Mouse (Mus musculus) E14TG2a.4 (cell line): ENCODE measurements at regions not wholly inside any gene's neighbourhood (a gene's known extent, or its start where the extent isn't known, plus 50 kb on each side); places are given as distances from the start of the nearest gene placed in this dataset.

Experiments
- H3K27me3 ChIP-seq: 2 replicates; pipeline ENCODE4 v1.6.1; 2014; ENCODE audit warnings: low read length, control low read depth; ENCODE audit not compliant: insufficient read depth
- H3K36me3 ChIP-seq: 2 replicates; pipeline ENCODE4 v1.6.1; 2014; ENCODE audit warnings: low read length, control low read depth; ENCODE audit not compliant: insufficient read depth
- H3K4me1 ChIP-seq: replicated peaks from 2 replicates; pipeline ENCODE4 v1.6.1; 2014; ENCODE audit warnings: low read depth, low read length, control low read depth
- H3K4me3 ChIP-seq: replicated peaks from 2 replicates; pipeline ENCODE4 v1.5.1; 2014; ENCODE audit warnings: mild to moderate bottlenecking, low read length
- H3K9me3 ChIP-seq: 2 replicates; pipeline ENCODE4 v1.6.1; 2014; ENCODE audit warnings: low read length, control low read depth
- CTCF ChIP-seq: conservative IDR thresholded peaks from 2 replicates; pipeline ENCODE4 v1.5.1; 2014; ENCODE audit warnings: low read length
- NANOG ChIP-seq: IDR thresholded peaks from 2 replicates; pipeline ENCODE4 v1.6.1; 2014; ENCODE audit warnings: borderline replicate concordance, low read length, mixed read lengths
- POU5F1 ChIP-seq: IDR thresholded peaks from 2 replicates; pipeline ENCODE4 v1.6.1; 2014; ENCODE audit warnings: low read length, borderline replicate concordance

DNA sequence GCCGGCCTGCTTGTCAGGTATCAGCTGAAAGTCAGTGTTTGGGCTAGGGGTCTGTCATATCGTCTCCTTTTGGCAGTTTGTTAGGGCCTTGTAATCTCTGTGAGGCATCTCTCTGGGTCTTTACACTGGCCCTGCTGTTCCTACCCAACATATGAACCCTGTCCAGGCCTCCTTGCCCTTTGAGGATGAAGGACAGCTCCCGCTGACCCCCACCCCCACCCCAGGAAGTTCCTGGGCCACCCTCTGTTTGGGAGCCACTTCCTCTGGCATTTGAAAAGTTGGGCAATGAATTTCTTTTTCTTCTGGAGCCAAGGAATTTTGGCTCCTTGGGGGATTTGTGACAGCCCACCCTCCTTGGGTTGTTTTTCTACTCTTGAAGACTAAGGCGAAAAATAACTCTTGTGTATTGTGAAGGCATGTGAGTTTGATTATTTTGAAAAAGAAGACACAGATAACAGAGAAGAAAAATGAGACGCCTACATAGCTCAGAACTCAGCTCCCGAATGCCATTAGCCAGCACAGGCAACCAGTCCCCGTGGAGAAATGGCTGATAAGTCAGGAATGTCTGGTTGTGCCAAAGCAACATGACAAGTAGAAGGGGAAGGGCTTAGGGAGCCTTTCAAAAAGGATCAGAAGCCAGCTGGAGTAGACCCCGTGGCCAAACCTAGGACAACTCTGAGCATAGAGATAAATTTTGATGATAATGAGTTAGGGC, 249.5 kb downstream of the Gm49356 start:
- Histone ChIP-seq H3K9me3 (peaks cover 9% of the 10 kb centered on the region), H3K4me1 (peaks cover 15% of the 10 kb centered on the region), H3K27me3 (peaks cover 14% of the 10 kb centered on the region), H3K4me3 (no peak overlapping the region), H3K36me3 (no peaks in the 10 kb centered on the region)
- no peak for TF ChIP-seq NANOG
- no peak for TF ChIP-seq POU5F1
- no peak for TF ChIP-seq CTCF

- H3K9me3 ChIP-seq, result peaks cover 2% of the 10 kb centered on the region
- TF ChIP-seq CTCF (no peak), NANOG (no peak), POU5F1 (no peak)
- no peaks in the 10 kb centered on the region for H3K36me3 ChIP-seq
- peaks cover 11% of the 10 kb centered on the region for H3K27me3 ChIP-seq
- peaks cover 35% of the 10 kb centered on the region for H3K4me1 ChIP-seq
- no peak overlapping the region for H3K4me3 ChIP-seq
Measured at GRCm38 (mm10) chr15:59141621-59142020, 252.5 kb downstream of the Gm49356 start.

GRCm38 (mm10) chr15:59142481-59142880, 253.4 kb downstream of the Gm49356 start:
- H3K27me3 ChIP-seq, result peaks cover 9% of the 10 kb centered on the region
- H3K36me3 ChIP-seq, result no peaks in the 10 kb centered on the region
- H3K9me3 ChIP-seq, result no peaks in the 10 kb centered on the region
- H3K4me3 ChIP-seq, result no peak overlapping the region
- peaks cover 43% of the 10 kb centered on the region for H3K4me1 ChIP-seq
- TF ChIP-seq NANOG (no peak), CTCF (no peak), POU5F1 (no peak)

DNA sequence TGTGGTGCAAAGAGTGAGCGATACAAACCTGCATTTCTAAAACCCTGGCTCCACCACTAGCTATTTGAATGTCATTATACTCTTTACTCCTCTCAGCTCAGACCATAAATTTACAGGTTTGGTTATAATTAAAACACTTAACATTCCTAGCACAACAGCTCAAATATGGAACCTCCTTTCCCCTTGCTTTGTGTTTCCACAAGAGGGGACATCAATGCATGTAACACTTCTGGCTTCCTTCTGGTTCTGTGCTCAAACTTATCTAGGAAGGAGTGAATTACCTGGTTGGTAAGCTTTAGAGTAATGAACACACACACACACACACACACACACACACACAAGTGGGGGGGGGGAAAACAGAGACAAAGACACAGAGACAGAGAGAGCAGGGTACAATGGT, 254.8 kb downstream of the Gm49356 start:
- H3K4me1 ChIP-seq, result peaks cover 43% of the 10 kb centered on the region
- H3K27me3 ChIP-seq, result no peaks in the 10 kb centered on the region; the same call in 1 of the 2 replicates
- H3K36me3 ChIP-seq, result no peaks in the 10 kb centered on the region
- no peak for TF ChIP-seq CTCF
- TF ChIP-seq NANOG, result no peak
- TF ChIP-seq POU5F1, result no peak
- no peak overlapping the region for H3K4me3 ChIP-seq
- H3K9me3 ChIP-seq, result no peaks in the 10 kb centered on the region

DNA sequence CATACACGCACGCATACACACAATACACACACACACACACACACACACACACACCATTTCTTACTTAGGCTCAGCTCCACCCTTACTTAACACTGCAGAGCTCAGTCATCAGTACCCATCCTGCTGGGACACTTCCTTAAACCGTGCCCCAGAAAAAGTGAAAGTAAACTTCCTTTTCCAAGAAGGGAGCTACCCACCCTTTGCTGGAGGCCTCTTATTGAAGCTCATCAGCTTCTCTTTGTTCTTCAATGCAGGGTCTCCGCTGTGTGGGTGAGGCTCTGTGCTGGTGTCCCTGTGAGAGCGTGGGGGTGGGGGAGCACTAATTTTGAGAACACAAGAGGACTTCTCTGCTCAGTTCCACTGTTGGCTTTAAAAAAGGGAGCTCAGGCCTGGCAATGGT, 256.6 kb downstream of the Gm49356 start:
- TF ChIP-seq CTCF (no peak), POU5F1 (no peak), NANOG (no peak)
- Histone ChIP-seq H3K36me3 (no peaks in the 10 kb centered on the region), H3K9me3 (no peaks in the 10 kb centered on the region)

DNA sequence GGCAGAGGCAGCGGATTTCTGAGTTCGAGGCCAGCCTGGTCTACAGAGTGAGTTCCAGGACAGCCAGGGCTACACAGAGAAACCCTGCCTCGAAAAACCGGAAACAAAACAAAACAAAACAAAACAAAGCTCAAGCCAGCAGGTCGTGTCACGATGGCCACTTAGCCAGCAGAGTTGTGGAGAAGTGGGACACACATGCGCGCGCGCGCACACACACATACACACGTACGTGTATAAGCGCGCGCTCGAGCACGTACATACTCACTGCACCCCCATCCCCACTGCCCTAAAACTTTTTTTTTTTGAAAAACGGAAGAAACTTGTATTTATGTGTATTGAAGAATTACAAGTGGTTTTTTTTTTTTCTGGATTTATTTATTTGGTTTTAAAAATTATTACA, 257.0 kb downstream of the Gm49356 start:
- peaks cover 43% of the 10 kb centered on the region for H3K4me1 ChIP-seq
- H3K9me3 ChIP-seq, result no peaks in the 10 kb centered on the region
- peak overlapping the region; percentile 56; the same call in 1 of the 2 replicates for H3K4me3 ChIP-seq
- TF ChIP-seq CTCF, result no peak
- TF ChIP-seq NANOG, result no peak
- no peak for TF ChIP-seq POU5F1
- no peaks in the 10 kb centered on the region for H3K27me3 ChIP-seq
- no peaks in the 10 kb centered on the region for H3K36me3 ChIP-seq

More for the DNA sequence above, 256.6 kb downstream of the Gm49356 start:
- Histone ChIP-seq H3K27me3 (no peaks in the 10 kb centered on the region), H3K4me1 (peaks cover 43% of the 10 kb centered on the region), H3K4me3 (peak overlapping the region; percentile 5; the same call in 1 of the 2 replicates)

- H3K36me3 ChIP-seq, result no peaks in the 10 kb centered on the region
- no peak for TF ChIP-seq POU5F1
- TF ChIP-seq NANOG, result no peak
- TF ChIP-seq CTCF, result no peak
- peak overlapping the region; percentile 56 for H3K4me3 ChIP-seq
- no peaks in the 10 kb centered on the region for H3K9me3 ChIP-seq
- no peaks in the 10 kb centered on the region for H3K27me3 ChIP-seq
- peaks cover 43% of the 10 kb centered on the region for H3K4me1 ChIP-seq
Measured at GRCm38 (mm10) chr15:59146586-59147085, 257.5 kb downstream of the Gm49356 start.

DNA sequence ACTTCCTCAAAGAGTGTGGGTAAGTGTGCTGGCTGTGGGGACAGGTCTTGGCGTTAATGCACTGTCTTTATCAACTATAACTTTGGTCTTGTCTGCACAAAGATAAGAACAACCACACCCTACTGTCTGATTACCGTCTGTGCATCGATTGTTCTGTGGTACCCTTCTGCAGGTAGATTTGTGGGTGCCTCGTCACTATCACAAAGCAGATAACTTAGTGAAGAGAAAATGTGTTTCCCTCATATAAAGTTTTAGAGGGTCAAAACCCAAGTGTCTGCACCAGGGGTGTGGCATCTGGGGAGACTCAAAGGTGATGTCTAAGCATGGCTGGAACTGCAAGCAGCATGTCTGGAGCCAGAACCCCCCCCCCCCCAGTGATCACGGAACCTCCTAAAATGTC, 259.4 kb downstream of the Gm49356 start:
- no peak for TF ChIP-seq CTCF
- TF ChIP-seq NANOG, result no peak
- no peak for TF ChIP-seq POU5F1
- Histone ChIP-seq H3K4me3 (no peak overlapping the region), H3K36me3 (no peaks in the 10 kb centered on the region), H3K4me1 (peaks cover 46% of the 10 kb centered on the region), H3K27me3 (no peaks in the 10 kb centered on the region; the same call in 1 of the 2 replicates), H3K9me3 (no peaks in the 10 kb centered on the region)

- Histone ChIP-seq H3K36me3 (no peaks in the 10 kb centered on the region), H3K9me3 (no peaks in the 10 kb centered on the region), H3K4me1 (peaks cover 49% of the 10 kb centered on the region), H3K4me3 (no peak overlapping the region), H3K27me3 (peaks cover 10% of the 10 kb centered on the region)
- TF ChIP-seq CTCF, result no peak
- TF ChIP-seq NANOG, result no peak
- TF ChIP-seq POU5F1, result no peak
Measured at GRCm38 (mm10) chr15:59151506-59151905, 262.4 kb downstream of the Gm49356 start.
